Mouse (Mus musculus) spleen, adult 2 months (tissue): ENCODE measurements around the gene Ccsap. TPM values are rescaled to one million over a fixed set of nuclear protein-coding genes. Genes with fewer than 3 reads are reported as not detected.
A peak's percentile ranks its signal among the peaks of the same experiment; 100 is the strongest.

Experiments used
- DNase-seq, 2 experiments: peaks; one replicate each; pipeline versions ENCODE4 v3.0.0 to v3.0.0-alpha.2; 2012 to 2021; ENCODE audit warnings: low spot score in 2 of 2, low read depth in 1 of 2
- H3K27ac ChIP-seq: fragments of 200-500 bp; 2 replicates; pipeline ENCODE4 v1.5.1; 2012; ENCODE audit warnings: low read length, inconsistent platforms; ENCODE audit not compliant: insufficient read depth
- H3K27me3 ChIP-seq: fragments of 200-500 bp; 2 replicates; pipeline ENCODE4 v1.6.1; 2012; ENCODE audit warnings: mild to moderate bottlenecking, moderate library complexity, low read length, inconsistent platforms; ENCODE audit not compliant: control insufficient read depth, insufficient read depth
- H3K36me3 ChIP-seq: fragments of 200-500 bp; 2 replicates; pipeline ENCODE4 v1.6.1; 2012; ENCODE audit warnings: mild to moderate bottlenecking, low read length, inconsistent platforms; ENCODE audit not compliant: control insufficient read depth, insufficient read depth
- H3K4me1 ChIP-seq: fragments of 200-500 bp; 2 replicates; pipeline ENCODE4 v1.6.1; 2011; ENCODE audit warnings: inconsistent platforms; ENCODE audit not compliant: control insufficient read depth, insufficient read depth, insufficient read length
- H3K4me3 ChIP-seq: fragments of 200-500 bp; 2 replicates; pipeline ENCODE4 v1.5.1; 2011; ENCODE audit warnings: mild to moderate bottlenecking, inconsistent platforms; ENCODE audit not compliant: insufficient read depth, insufficient read length; ENCODE audit errors: extremely low read depth
- CTCF ChIP-seq: fragments of 200-500 bp; IDR thresholded peaks from 2 replicates; pipeline ENCODE4 v1.5.1; 2011; ENCODE audit warnings: mild to moderate bottlenecking, inconsistent platforms; ENCODE audit not compliant: insufficient read depth, insufficient read length, insufficient replicate concordance; ENCODE audit errors: extremely low read depth
- POLR2A ChIP-seq: fragments of 200-500 bp; IDR thresholded peaks from 2 replicates; pipeline ENCODE4 v1.6.1; 2011; ENCODE audit warnings: low read depth, low read length, inconsistent platforms
- WGBS: fragments of 180-500 bp; shearing (Covaris S2); methylation state at CpG from one replicate; pipeline ENCODE4 v1.1.7; 2018; 5-methylcytosine and 5-hydroxymethylcytosine counted together
- polyA plus RNA-seq: library from polyadenylated mRNA; depleted of rRNA; stranded (reverse); fragments of >200 nt; gene quantifications from 2 replicates; pipeline ENCODE4 v1.2.3, GENCODE M21; 2012

Ccsap gene
- polyA plus RNA-seq, 1 experiment = 1.8 TPM

DNA sequence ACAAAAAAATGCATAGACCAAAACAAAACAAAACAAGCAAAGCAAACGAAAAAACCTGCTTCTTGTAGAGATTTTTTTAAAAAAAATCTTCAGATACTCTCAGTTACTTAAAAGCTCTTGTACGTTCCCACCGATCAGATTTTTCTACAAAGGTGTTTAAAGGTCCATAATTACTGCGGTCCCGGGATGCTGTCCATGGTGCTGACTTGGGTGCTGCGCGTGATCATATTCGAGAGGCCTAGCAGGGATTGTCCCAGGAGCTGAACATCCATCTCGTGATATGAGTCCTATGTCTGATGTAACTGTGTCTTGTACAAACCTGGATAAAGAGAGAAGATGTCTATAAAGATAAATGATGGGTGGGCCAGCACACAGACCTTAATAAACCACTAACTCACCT is 21.5 kb downstream of the Ccsap start:
- Histone ChIP-seq H3K4me3 (no peak overlapping the region), H3K36me3 (no peaks in the 10 kb centered on the region; the same call in 1 of the 2 replicates), H3K4me1 (no peaks in the 10 kb centered on the region), H3K27ac (no peak overlapping the region), H3K27me3 (no peaks in the 10 kb centered on the region)
- TF ChIP-seq POLR2A = no peak
- no peak for TF ChIP-seq CTCF
- DNase-seq = no peak
- 87% methylated on average over 9 of the region's 9 CpGs for WGBS

DNA sequence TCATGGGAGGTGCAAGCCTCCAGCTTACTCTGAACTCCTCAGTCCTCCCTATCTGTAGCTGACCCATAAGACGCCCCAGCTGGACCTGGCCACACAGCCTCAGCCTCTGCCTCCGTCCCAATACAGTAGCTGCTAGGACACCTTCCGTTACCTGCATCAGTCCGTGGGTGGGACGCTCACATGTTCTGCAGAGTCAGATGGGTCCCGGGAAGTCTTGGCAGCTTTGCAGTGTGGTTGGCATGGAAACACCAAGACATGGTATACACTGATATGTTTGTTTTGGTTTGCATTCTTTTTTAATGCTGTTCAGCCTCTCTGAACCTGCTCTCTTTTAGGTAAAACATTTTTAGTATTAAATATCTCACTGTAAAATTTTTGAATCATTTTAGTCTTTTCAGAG is 23.7 kb downstream of the Ccsap start:
- Histone ChIP-seq H3K27ac (no peak overlapping the region), H3K27me3 (no peaks in the 10 kb centered on the region), H3K36me3 (no peaks in the 10 kb centered on the region), H3K4me1 (no peaks in the 10 kb centered on the region), H3K4me3 (no peak overlapping the region)
- TF ChIP-seq POLR2A = no peak
- TF ChIP-seq CTCF = no peak
- no peak for DNase-seq
- WGBS = 90% methylated on average over 6 of the region's 6 CpGs

DNA sequence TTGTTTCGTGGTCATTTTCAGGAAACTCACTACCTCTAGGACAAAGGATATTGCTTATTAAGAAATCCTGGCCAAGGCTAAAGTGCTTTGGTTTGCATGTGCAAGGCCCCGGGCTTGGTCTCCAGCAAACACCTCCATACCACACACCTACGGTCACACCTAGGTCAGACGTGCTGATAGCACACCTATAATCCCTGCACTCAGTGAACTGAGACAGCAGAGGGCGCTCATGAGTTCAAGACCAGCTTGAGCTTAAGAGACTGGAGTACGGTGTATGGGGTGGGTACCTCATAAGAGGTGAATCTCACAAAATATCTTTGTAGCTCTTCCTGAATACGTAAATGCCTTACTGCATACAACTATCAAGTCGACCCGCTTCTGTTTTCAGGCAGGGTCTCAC is 24.6 kb downstream of the Ccsap start:
- Histone ChIP-seq H3K4me3 (no peak overlapping the region), H3K27me3 (no peaks in the 10 kb centered on the region), H3K36me3 (no peaks in the 10 kb centered on the region), H3K4me1 (no peaks in the 10 kb centered on the region), H3K27ac (no peak overlapping the region)
- WGBS = 66% methylated on average over 9 of the region's 9 CpGs
- TF ChIP-seq POLR2A = no peak
- TF ChIP-seq CTCF = peak; percentile 63; the same call in 1 of the 2 replicates
- DNase-seq = peak; percentile 21 to 60

DNA sequence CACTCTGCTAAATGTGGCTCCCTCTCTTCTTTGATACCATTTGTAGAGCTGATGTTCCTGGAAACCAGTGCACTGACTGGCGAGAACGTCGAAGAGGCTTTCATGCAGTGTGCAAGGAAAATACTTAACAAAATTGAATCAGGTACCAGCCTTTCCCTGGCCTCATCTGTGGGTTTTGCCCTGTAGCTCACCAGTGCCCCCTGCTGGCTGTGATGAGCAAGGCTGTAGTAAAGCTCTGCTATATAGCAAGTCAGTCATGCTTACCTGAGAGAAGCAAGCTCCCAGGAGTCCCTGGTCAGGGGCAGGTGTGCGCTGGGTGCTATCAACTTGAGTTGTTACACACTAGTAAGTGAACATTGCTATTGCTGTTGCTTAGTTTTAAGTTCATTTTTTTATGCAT is 27.3 kb downstream of the Ccsap start:
- no peak overlapping the region for H3K4me3 ChIP-seq
- H3K27me3 ChIP-seq = no peaks in the 10 kb centered on the region
- no peak overlapping the region for H3K27ac ChIP-seq
- H3K36me3 ChIP-seq = no peaks in the 10 kb centered on the region
- no peaks in the 10 kb centered on the region for H3K4me1 ChIP-seq
- 93% methylated on average over 4 of the region's 4 CpGs for WGBS
- DNase-seq = peak in 1 of 2 experiments; percentile 22
- peak; percentile 72; the same call in 1 of the 2 replicates for TF ChIP-seq CTCF
- no peak for TF ChIP-seq POLR2A

DNA sequence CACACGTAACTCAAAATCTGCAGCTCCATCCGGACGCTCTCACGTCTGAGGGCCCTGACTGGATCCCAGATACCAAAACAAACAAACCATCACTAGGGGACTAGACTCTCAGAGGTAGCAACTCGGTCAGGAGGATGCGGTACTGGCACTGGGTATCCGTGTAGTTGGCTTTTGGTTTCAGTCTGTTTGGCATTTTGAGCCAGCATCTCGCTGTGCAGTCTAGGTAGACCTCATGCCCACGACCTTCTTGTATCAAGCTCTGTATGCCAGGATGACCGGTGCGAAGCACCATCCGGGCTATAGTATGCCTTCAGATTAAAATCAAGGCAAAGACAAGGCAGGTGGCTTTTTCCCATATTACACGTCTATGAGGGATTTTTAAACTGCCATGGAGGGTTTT is 32.5 kb downstream of the Ccsap start:
- H3K4me3 ChIP-seq = no peak overlapping the region
- DNase-seq = no peak
- H3K27me3 ChIP-seq = no peaks in the 10 kb centered on the region
- 94% methylated on average over 13 of the region's 13 CpGs for WGBS
- no peak overlapping the region for H3K27ac ChIP-seq
- no peaks in the 10 kb centered on the region for H3K36me3 ChIP-seq
- no peak for TF ChIP-seq POLR2A
- no peak for TF ChIP-seq CTCF
- H3K4me1 ChIP-seq = no peaks in the 10 kb centered on the region

DNA sequence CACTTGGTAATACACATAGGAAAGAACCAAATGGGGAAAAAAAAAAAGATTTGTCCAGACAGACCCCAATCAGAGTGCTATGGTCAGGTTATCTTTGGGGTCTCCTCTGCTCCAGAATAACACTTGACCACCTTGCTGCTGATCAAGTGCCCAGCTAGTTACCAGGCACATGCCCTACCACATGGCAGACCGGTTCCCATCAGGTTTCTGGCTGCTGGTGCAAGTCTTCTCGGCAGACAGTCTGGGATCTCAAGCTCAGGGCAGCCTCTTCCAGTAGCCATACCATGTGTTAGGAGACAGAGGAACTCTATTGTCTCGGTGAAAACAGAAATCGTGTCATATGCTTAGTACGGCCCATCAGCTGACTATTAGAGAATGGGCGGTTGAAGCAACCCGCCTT is 33.3 kb downstream of the Ccsap start:
- H3K4me1 ChIP-seq = no peaks in the 10 kb centered on the region
- TF ChIP-seq CTCF (no peak), POLR2A (no peak)
- no peak overlapping the region for H3K27ac ChIP-seq
- H3K36me3 ChIP-seq = no peaks in the 10 kb centered on the region
- DNase-seq = no peak
- no peaks in the 10 kb centered on the region for H3K27me3 ChIP-seq
- WGBS = 98% methylated on average over 7 of the region's 7 CpGs
- H3K4me3 ChIP-seq = no peak overlapping the region

DNA sequence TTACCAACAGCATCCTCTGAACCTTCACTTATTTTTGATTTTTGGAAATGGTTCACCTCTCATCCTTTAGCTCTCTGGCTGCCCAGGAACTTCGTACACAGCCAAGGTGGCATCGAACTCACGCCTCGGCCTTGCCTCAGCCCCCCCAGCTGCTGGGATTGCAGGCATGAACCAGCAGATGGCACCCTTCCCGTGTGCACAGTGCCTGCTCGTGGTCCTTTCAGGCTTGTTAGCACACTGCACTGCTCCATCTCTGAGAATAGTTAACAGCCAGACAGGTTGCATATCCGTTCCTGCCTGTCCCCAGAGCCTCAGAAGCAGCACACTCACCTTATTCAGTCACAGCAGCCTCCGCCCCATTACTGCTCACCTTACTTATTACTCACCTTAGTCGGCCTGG is 34.0 kb downstream of the Ccsap start:
- Histone ChIP-seq H3K4me3 (no peak overlapping the region), H3K27ac (no peak overlapping the region), H3K4me1 (no peaks in the 10 kb centered on the region), H3K27me3 (no peaks in the 10 kb centered on the region), H3K36me3 (no peaks in the 10 kb centered on the region)
- TF ChIP-seq POLR2A = no peak
- peak; percentile 40; the same call in 1 of the 2 replicates for TF ChIP-seq CTCF
- 72% methylated on average over 9 of the region's 9 CpGs for WGBS
- no peak for DNase-seq
